Mouse (Mus musculus) heart, embryonic 12.5 days (tissue): ENCODE results near the gene Plekhh3. TPM values are rescaled to one million over a fixed set of nuclear protein-coding genes. Genes with fewer than 3 reads are reported as not detected.

Source experiments
- ATAC-seq: fragments of 200-750 bp; cut with Nextera tagmentation; 2 replicates; pipeline ENCODE4 v1.8.0; 2017; ENCODE audit warnings: moderate TSS enrichment, moderate library complexity; ENCODE audit not compliant: insufficient number of reproducible peaks, low FRiP score
- H3K27ac ChIP-seq: fragments of 300-500 bp; sonication (generic); 2 replicates; pipeline ENCODE4 v1.5.1; 2016; ENCODE audit warnings: mild to moderate bottlenecking, moderate library complexity; ENCODE audit not compliant: poor library complexity, severe bottlenecking
- H3K27me3 ChIP-seq: fragments of 300-500 bp; sonication (generic); replicated peaks from 2 replicates; pipeline ENCODE4 v1.6.1; 2016; ENCODE audit warnings: mild to moderate bottlenecking, moderate library complexity
- H3K36me3 ChIP-seq: fragments of 300-500 bp; sonication (generic); 2 replicates; pipeline ENCODE4 v1.6.1; 2016; ENCODE audit warnings: mild to moderate bottlenecking, moderate library complexity
- H3K4me1 ChIP-seq: fragments of 300-500 bp; sonication (generic); replicated peaks from 2 replicates; pipeline ENCODE4 v1.6.1; 2016; ENCODE audit warnings: mild to moderate bottlenecking
- H3K4me2 ChIP-seq: fragments of 300-500 bp; sonication (generic); 2 replicates; pipeline ENCODE4 v1.6.1; 2016; ENCODE audit warnings: mild to moderate bottlenecking, moderate library complexity
- H3K4me3 ChIP-seq: fragments of 300-500 bp; sonication (generic); 2 replicates; pipeline ENCODE4 v1.5.1; 2016; ENCODE audit warnings: mild to moderate bottlenecking
- H3K9ac ChIP-seq: fragments of 300-500 bp; sonication (generic); 2 replicates; pipeline ENCODE4 v1.6.1; 2016; ENCODE audit warnings: mild to moderate bottlenecking, moderate library complexity
- H3K9me3 ChIP-seq: fragments of 300-500 bp; sonication (generic); replicated peaks from 2 replicates; pipeline ENCODE4 v1.6.1; 2016; ENCODE audit warnings: mild to moderate bottlenecking, moderate library complexity
- WGBS: fragments of 180-500 bp; shearing (Covaris S2); methylation state at CpG from one replicate; pipeline ENCODE4 v1.1.7; 2016; 5-methylcytosine and 5-hydroxymethylcytosine counted together
- polyA plus RNA-seq: library from polyadenylated mRNA; unstranded; fragments of >200 nt; fragmentation: Nextera tagmentation; extraction: Ambion mirVana; gene quantifications from 2 replicates; pipeline ENCODE4 v1.2.1, GENCODE M21; 2016

Gene Plekhh3
- polyA plus RNA-seq, 1 experiment from 2014 or later = 10.6 TPM

- Histone ChIP-seq H3K36me3 (peaks cover 55% of the 10 kb centered on the region), H3K27me3 (no peaks in the 10 kb centered on the region), H3K4me3 (no peak overlapping the region), H3K9me3 (no peaks in the 10 kb centered on the region), H3K4me2 (no peak overlapping the region), H3K9ac (no peak overlapping the region), H3K4me1 (peaks cover 46% of the 10 kb centered on the region), H3K27ac (no peak overlapping the region)
- no peak for ATAC-seq
- 37% methylated on average over 5 of the region's 5 CpGs for WGBS
Observed at GRCm38 (mm10) chr11:101194137-101194536, 23.0 kb upstream of the Plekhh3 start.

GRCm38 (mm10) chr11:101193076-101193475, 21.9 kb upstream of the Plekhh3 start:
- WGBS = 84% methylated on average over 7 of the region's 7 CpGs

GRCm38 (mm10) chr11:101192646-101193045, 21.5 kb upstream of the Plekhh3 start:
- H3K36me3 ChIP-seq = peaks cover 40% of the 10 kb centered on the region
- peaks cover 51% of the 10 kb centered on the region for H3K4me1 ChIP-seq
- H3K9ac ChIP-seq = no peak overlapping the region
- H3K4me2 ChIP-seq = no peak overlapping the region
- 90% methylated on average over 6 of the region's 6 CpGs for WGBS
- no peak for ATAC-seq
- H3K9me3 ChIP-seq = no peaks in the 10 kb centered on the region
- H3K27ac ChIP-seq = no peak overlapping the region
- H3K27me3 ChIP-seq = no peaks in the 10 kb centered on the region
- no peak overlapping the region for H3K4me3 ChIP-seq

More at GRCm38 (mm10) chr11:101193076-101193475, 21.9 kb upstream of the Plekhh3 start:
- peaks cover 45% of the 10 kb centered on the region for H3K36me3 ChIP-seq
- no peak overlapping the region for H3K27ac ChIP-seq
- no peaks in the 10 kb centered on the region for H3K9me3 ChIP-seq
- H3K9ac ChIP-seq = no peak overlapping the region
- no peak overlapping the region for H3K4me2 ChIP-seq
- no peak for ATAC-seq
- H3K4me3 ChIP-seq = no peak overlapping the region
- H3K27me3 ChIP-seq = no peaks in the 10 kb centered on the region
- peaks cover 51% of the 10 kb centered on the region for H3K4me1 ChIP-seq

- H3K4me1 ChIP-seq = peaks cover 51% of the 10 kb centered on the region
Observed at GRCm38 (mm10) chr11:101191919-101192470, 20.8 kb upstream of the Plekhh3 start.

GRCm38 (mm10) chr11:101190913-101191907, 20.1 kb upstream of the Plekhh3 start:
- Histone ChIP-seq H3K4me3 (no peak overlapping the region), H3K36me3 (peaks cover 28% of the 10 kb centered on the region), H3K4me2 (peak overlapping the region; percentile 4; the same call in 1 of the 2 replicates), H3K9ac (no peak overlapping the region), H3K9me3 (no peaks in the 10 kb centered on the region), H3K4me1 (peaks cover 51% of the 10 kb centered on the region), H3K27ac (peak overlapping the region; percentile 81; the same call in 1 of the 2 replicates), H3K27me3 (no peaks in the 10 kb centered on the region)
- WGBS = 39% methylated on average over 17 of the region's 17 CpGs
- no peak for ATAC-seq

More at GRCm38 (mm10) chr11:101191919-101192470, 20.8 kb upstream of the Plekhh3 start:
- H3K4me3 ChIP-seq = no peak overlapping the region
- H3K4me2 ChIP-seq = no peak overlapping the region
- no peaks in the 10 kb centered on the region for H3K9me3 ChIP-seq
- no peak overlapping the region for H3K27ac ChIP-seq
- WGBS = 78% methylated on average over 4 of the region's 4 CpGs
- peaks cover 36% of the 10 kb centered on the region for H3K36me3 ChIP-seq
- H3K27me3 ChIP-seq = no peaks in the 10 kb centered on the region
- no peak for ATAC-seq
- H3K9ac ChIP-seq = no peak overlapping the region

GRCm38 (mm10) chr11:101190181-101190912, 19.2 kb upstream of the Plekhh3 start:
- H3K36me3 ChIP-seq = peaks cover 20% of the 10 kb centered on the region
- peak overlapping the region; percentile 13; the same call in 1 of the 2 replicates for H3K4me2 ChIP-seq
- no peak; the same call in 1 of the 2 replicates for ATAC-seq
- no peak overlapping the region for H3K4me3 ChIP-seq
- H3K4me1 ChIP-seq = peaks cover 51% of the 10 kb centered on the region
- WGBS = 47% methylated on average over 8 of the region's 8 CpGs
- 0 out of 2 replicates have a peak overlapping the region, but pooled peaks have one; percentile 17 for H3K9ac ChIP-seq
- H3K9me3 ChIP-seq = no peaks in the 10 kb centered on the region
- peak overlapping the region; percentile 81 for H3K27ac ChIP-seq
- H3K27me3 ChIP-seq = no peaks in the 10 kb centered on the region

- H3K9ac ChIP-seq = peak overlapping the region; percentile 17; the same call in 1 of the 2 replicates
- peak; percentile 71 for ATAC-seq
- H3K4me2 ChIP-seq = peak overlapping the region; percentile 13; the same call in 1 of the 2 replicates
- H3K9me3 ChIP-seq = no peaks in the 10 kb centered on the region
- H3K4me3 ChIP-seq = no peak overlapping the region
- 11% methylated on average over 6 of the region's 6 CpGs for WGBS
- H3K27me3 ChIP-seq = no peaks in the 10 kb centered on the region
- H3K4me1 ChIP-seq = peaks cover 49% of the 10 kb centered on the region
- peaks cover 16% of the 10 kb centered on the region for H3K36me3 ChIP-seq
- peak overlapping the region; percentile 81 for H3K27ac ChIP-seq
Observed at GRCm38 (mm10) chr11:101189495-101190180, 18.5 kb upstream of the Plekhh3 start.

GRCm38 (mm10) chr11:101188166-101188805, 17.1 kb upstream of the Plekhh3 start:
- Histone ChIP-seq H3K36me3 (peaks cover 9% of the 10 kb centered on the region), H3K27ac (no peak overlapping the region), H3K4me1 (peaks cover 36% of the 10 kb centered on the region), H3K9ac (peak overlapping the region; percentile 22; the same call in 1 of the 2 replicates), H3K27me3 (0 out of 2 replicates have a peak, but pooled peaks cover 8% of the 10 kb centered on the region), H3K4me2 (no peak overlapping the region), H3K9me3 (no peaks in the 10 kb centered on the region), H3K4me3 (no peak overlapping the region)
- no peak for ATAC-seq
- WGBS = 78% methylated on average over 11 of the region's 11 CpGs

- no peak for ATAC-seq
- peaks cover 34% of the 10 kb centered on the region for H3K4me1 ChIP-seq
- no peaks in the 10 kb centered on the region for H3K9me3 ChIP-seq
- no peak overlapping the region for H3K27ac ChIP-seq
- H3K4me3 ChIP-seq = no peak overlapping the region
- WGBS = 86% methylated on average over 5 of the region's 5 CpGs
- no peak overlapping the region for H3K9ac ChIP-seq
- no peak overlapping the region for H3K4me2 ChIP-seq
- 0 out of 2 replicates have a peak, but pooled peaks cover 8% of the 10 kb centered on the region for H3K27me3 ChIP-seq
- H3K36me3 ChIP-seq = peaks cover 1% of the 10 kb centered on the region
Observed at GRCm38 (mm10) chr11:101187541-101187940, 16.4 kb upstream of the Plekhh3 start.
